Mouse (Mus musculus) spleen, postnatal 4 days (tissue): ENCODE measurements at regions not wholly inside any gene's neighbourhood (a gene's known extent, or its start where the extent isn't known, plus 50 kb on each side); places are given as distances from the start of the nearest gene placed in this dataset.

Experiments
- DNase-seq, 2 experiments: peaks; one replicate each; pipeline ENCODE4 v3.0.0; 2022; ENCODE audit warnings: low spot score in 2 of 2

- no peak for DNase-seq
These were observed 541.2 kb downstream of the Grxcr1 start for GRCm38 (mm10) chr5:68572816-68573215.

- no peak for DNase-seq
These were observed 544.2 kb downstream of the Grxcr1 start for GRCm38 (mm10) chr5:68575827-68576226.

- DNase-seq = no peak
These were observed 546.9 kb downstream of the Grxcr1 start for GRCm38 (mm10) chr5:68578496-68578895.

- DNase-seq = no peak
These were observed 560.8 kb downstream of the Grxcr1 start for GRCm38 (mm10) chr5:68592423-68592822.

- no peak for DNase-seq
These were observed 586.8 kb downstream of the Grxcr1 start for GRCm38 (mm10) chr5:68618451-68618850.

GRCm38 (mm10) chr5:68635400-68635799 is 603.8 kb downstream of the Grxcr1 start:
- DNase-seq = no peak

GRCm38 (mm10) chr5:68672834-68673233 is 641.2 kb downstream of the Grxcr1 start:
- DNase-seq = no peak

- no peak for DNase-seq
These were observed 640.1 kb downstream of the Kctd8 start for GRCm38 (mm10) chr5:68701342-68701741.

- DNase-seq = no peak
These were observed 635.9 kb downstream of the Kctd8 start for GRCm38 (mm10) chr5:68705411-68706080.

GRCm38 (mm10) chr5:68726733-68727132 is 614.7 kb downstream of the Kctd8 start:
- DNase-seq = no peak

GRCm38 (mm10) chr5:68735186-68735585 is 606.3 kb downstream of the Kctd8 start:
- peak in 1 of 2 experiments; percentile 20 for DNase-seq

- no peak for DNase-seq
These were observed 591.0 kb downstream of the Kctd8 start for GRCm38 (mm10) chr5:68750499-68750898.

- no peak for DNase-seq
These were observed 588.5 kb downstream of the Kctd8 start for GRCm38 (mm10) chr5:68753025-68753424.
